Mouse (Mus musculus) hindbrain, embryonic 10.5 days (tissue): Measurements from ENCODE around the gene Snrpa. TPM values are rescaled to one million over a fixed set of nuclear protein-coding genes. Genes with fewer than 3 reads are reported as not detected.

ENCODE experiments used
- DNase-seq: peaks from one replicate; pipeline ENCODE4 v3.0.0-alpha.2; 2017; ENCODE audit warnings: low spot score
- H3K27ac ChIP-seq: fragments of 300-500 bp; sonication (generic); 2 replicates; pipeline ENCODE4 v1.5.1; 2016; ENCODE audit warnings: mild to moderate bottlenecking, moderate library complexity
- H3K27me3 ChIP-seq: fragments of 300-500 bp; sonication (generic); 2 replicates; pipeline ENCODE4 v1.6.1; 2016; ENCODE audit warnings: mild to moderate bottlenecking; ENCODE audit not compliant: poor library complexity, insufficient read depth, severe bottlenecking
- H3K36me3 ChIP-seq: fragments of 300-500 bp; sonication (generic); 2 replicates; pipeline ENCODE4 v1.6.1; 2016; ENCODE audit warnings: mild to moderate bottlenecking, moderate library complexity
- H3K4me1 ChIP-seq: fragments of 300-500 bp; sonication (generic); replicated peaks from 2 replicates; pipeline ENCODE4 v1.6.1; 2016; ENCODE audit warnings: mild to moderate bottlenecking
- H3K4me3 ChIP-seq: fragments of 300-500 bp; sonication (generic); 2 replicates; pipeline ENCODE4 v1.5.1; 2016; ENCODE audit warnings: mild to moderate bottlenecking, moderate library complexity
- H3K9me3 ChIP-seq: fragments of 300-500 bp; sonication (generic); 2 replicates; pipeline ENCODE4 v1.6.1; 2016; ENCODE audit warnings: mild to moderate bottlenecking, moderate library complexity
- WGBS: fragments of 180-500 bp; shearing (Covaris S2); methylation state at CpG from one replicate; pipeline ENCODE4 v1.1.7; 2016; 5-methylcytosine and 5-hydroxymethylcytosine counted together
- polyA plus RNA-seq: library from polyadenylated mRNA; unstranded; fragments of >200 nt; fragmentation: Nextera tagmentation; extraction: Ambion mirVana; gene quantifications from 2 replicates; pipeline ENCODE4 v1.2.1, GENCODE M21; 2016

The Snrpa gene
- polyA plus RNA-seq, 1 experiment from 2014 or later = 393 TPM

- Histone ChIP-seq H3K4me1 (peaks cover 16% of the 10 kb centered on the region), H3K36me3 (peaks cover 52% of the 10 kb centered on the region), H3K27ac (no peak overlapping the region), H3K27me3 (no peaks in the 10 kb centered on the region), H3K4me3 (no peak overlapping the region), H3K9me3 (no peaks in the 10 kb centered on the region)
- 95% methylated on average over 7 of the region's 7 CpGs for WGBS
- DNase-seq = no peak
Measured at GRCm38 (mm10) chr7:27174896-27175295, 21.2 kb downstream of the Snrpa start.

GRCm38 (mm10) chr7:27174496-27174895, 21.6 kb downstream of the Snrpa start:
- 90% methylated on average over 15 of the region's 15 CpGs for WGBS

DNA sequence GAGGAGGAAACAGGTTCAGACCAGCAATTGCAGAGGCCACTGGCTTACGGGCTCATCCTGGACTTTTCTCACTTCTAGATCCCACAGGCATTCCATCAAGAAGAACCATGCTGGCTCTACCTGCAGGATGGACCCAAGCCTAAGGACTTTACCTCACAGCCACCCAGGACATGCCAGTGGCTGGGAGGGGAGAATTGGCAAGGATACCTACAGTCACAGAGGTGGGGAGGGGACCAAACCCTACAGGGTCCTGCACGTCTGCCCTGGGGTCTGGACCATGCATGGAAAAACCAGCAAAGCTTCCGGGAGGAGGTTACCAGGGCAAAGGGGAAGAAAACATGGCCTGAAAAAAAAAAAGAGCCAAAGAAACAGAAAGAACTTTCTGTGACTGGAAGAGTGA, 25.1 kb downstream of the Snrpa start:
- peaks cover 7% of the 10 kb centered on the region for H3K4me1 ChIP-seq
- peaks cover 55% of the 10 kb centered on the region for H3K36me3 ChIP-seq
- no peaks in the 10 kb centered on the region for H3K27me3 ChIP-seq
- H3K4me3 ChIP-seq = no peak overlapping the region
- H3K27ac ChIP-seq = no peak overlapping the region
- DNase-seq = no peak
- H3K9me3 ChIP-seq = no peaks in the 10 kb centered on the region
- 89% methylated on average over 3 of the region's 3 CpGs for WGBS

More at GRCm38 (mm10) chr7:27174496-27174895, 21.6 kb downstream of the Snrpa start:
- no peak for DNase-seq
- Histone ChIP-seq H3K4me3 (no peak overlapping the region), H3K27me3 (no peaks in the 10 kb centered on the region), H3K9me3 (no peaks in the 10 kb centered on the region), H3K36me3 (peaks cover 52% of the 10 kb centered on the region), H3K27ac (no peak overlapping the region), H3K4me1 (peaks cover 12% of the 10 kb centered on the region)

DNA sequence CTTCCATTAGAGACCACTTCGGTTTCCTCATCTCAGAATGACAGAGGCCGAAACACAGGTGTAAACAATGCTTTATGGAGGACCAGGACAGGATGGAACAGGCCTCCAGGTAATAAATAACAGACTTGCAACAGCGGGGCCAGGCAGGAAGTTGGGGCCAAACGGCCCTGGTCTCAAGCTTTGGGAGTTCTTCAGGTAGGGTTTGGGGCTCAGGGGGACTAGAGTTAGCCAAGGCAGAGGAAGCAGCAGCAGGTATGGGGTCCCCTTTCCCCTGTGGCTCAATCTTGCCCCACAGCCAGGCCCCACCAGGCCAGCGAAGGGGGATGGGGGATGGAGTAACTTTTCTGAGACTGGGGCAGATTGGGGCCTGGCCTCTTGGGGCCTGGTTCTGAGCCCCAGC, 27.7 kb downstream of the Snrpa start:
- peaks cover 54% of the 10 kb centered on the region for H3K36me3 ChIP-seq
- H3K4me1 ChIP-seq = peaks cover 33% of the 10 kb centered on the region
- no peak overlapping the region for H3K27ac ChIP-seq
- H3K4me3 ChIP-seq = no peak overlapping the region
- no peaks in the 10 kb centered on the region for H3K27me3 ChIP-seq
- H3K9me3 ChIP-seq = no peaks in the 10 kb centered on the region
- 90% methylated on average over 5 of the region's 5 CpGs for WGBS
- DNase-seq = no peak

DNA sequence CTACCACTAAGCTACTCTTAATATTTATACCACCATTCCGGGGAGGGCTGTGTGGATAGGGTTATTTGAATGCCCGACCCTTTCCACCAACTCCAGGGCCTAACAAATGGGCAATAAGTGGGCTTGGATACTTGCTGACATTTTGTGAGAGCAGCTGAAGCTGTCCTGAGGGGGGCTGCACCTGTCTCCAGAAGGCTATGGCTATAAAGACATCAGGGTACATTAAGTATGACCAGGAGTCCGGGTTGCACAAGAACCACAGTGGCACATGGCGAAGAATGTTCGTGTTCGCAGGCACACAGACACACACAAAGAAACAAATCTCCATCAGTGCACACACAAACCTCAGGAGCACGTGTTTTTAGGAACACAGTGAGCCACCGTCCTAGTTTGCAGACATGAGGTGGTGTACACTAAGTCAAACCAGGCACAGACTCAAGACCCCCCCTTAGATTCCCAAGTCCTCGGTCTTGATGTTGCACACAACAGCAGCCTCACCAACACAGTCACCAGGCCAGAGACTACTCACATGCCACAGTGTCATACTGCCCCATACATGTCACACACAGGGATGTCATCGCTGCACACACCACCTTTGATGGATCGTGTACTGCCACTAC, 28.5 kb downstream of the Snrpa start:
- WGBS = 78% methylated on average over 11 of the region's 11 CpGs
- H3K36me3 ChIP-seq = peaks cover 54% of the 10 kb centered on the region
- H3K4me3 ChIP-seq = peak overlapping the region; percentile 69
- H3K4me1 ChIP-seq = peaks cover 41% of the 10 kb centered on the region
- no peaks in the 10 kb centered on the region for H3K9me3 ChIP-seq
- H3K27ac ChIP-seq = peak overlapping the region; percentile 99
- H3K27me3 ChIP-seq = no peaks in the 10 kb centered on the region
- DNase-seq = no peak

GRCm38 (mm10) chr7:27166614-27167474, 29.2 kb downstream of the Snrpa start, which contains the start of gene Egln2:
Gene Egln2, minus strand, starts transcription at chr7:27166802.
- H3K27me3 ChIP-seq = no peaks in the 10 kb centered on the region
- peaks cover 48% of the 10 kb centered on the region for H3K4me1 ChIP-seq
- H3K4me3 ChIP-seq = peak within 1 kb of the TSS; percentile 69
- H3K9me3 ChIP-seq = no peaks in the 10 kb centered on the region
- H3K36me3 ChIP-seq = peaks cover 54% of the 10 kb centered on the region
- H3K27ac ChIP-seq = peak within 1 kb of the TSS; percentile 99
- WGBS = 2% methylated on average over 61 of the region's 61 CpGs
- peak; percentile 95 for DNase-seq

- DNase-seq = peak; percentile 85
- peaks cover 54% of the 10 kb centered on the region for H3K4me1 ChIP-seq
- peaks cover 54% of the 10 kb centered on the region for H3K36me3 ChIP-seq
Measured at GRCm38 (mm10) chr7:27166229-27166613, 29.9 kb downstream of the Snrpa start.

DNA sequence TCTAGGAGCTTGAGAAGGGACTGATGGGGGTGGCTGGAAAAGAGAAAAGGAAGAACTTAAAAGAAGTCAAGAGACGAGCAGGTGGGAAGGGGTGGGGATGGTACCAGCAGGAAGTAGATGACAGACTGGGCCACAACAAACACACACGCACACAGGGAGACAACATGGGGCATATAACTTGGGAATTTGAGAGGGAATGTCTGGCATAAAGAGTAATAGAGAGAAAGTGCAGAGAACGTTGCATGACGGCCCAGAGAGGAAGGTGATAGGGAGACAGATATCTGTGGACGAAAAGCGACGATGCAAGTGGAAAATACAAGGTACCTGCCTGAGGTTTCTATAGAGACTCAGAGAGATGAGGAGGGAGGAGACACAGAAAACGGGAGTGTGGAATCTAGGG, 30.4 kb downstream of the Snrpa start:
- Histone ChIP-seq H3K4me3 (peak overlapping the region; percentile 69), H3K4me1 (peaks cover 60% of the 10 kb centered on the region), H3K36me3 (peaks cover 54% of the 10 kb centered on the region), H3K9me3 (no peaks in the 10 kb centered on the region), H3K27me3 (no peaks in the 10 kb centered on the region), H3K27ac (peak overlapping the region; percentile 99)
- DNase-seq = peak; percentile 23
- WGBS = 5% methylated on average over 8 of the region's 8 CpGs

More at GRCm38 (mm10) chr7:27166229-27166613, 29.9 kb downstream of the Snrpa start:
- Histone ChIP-seq H3K9me3 (no peaks in the 10 kb centered on the region), H3K4me3 (peak overlapping the region; percentile 69), H3K27ac (peak overlapping the region; percentile 99), H3K27me3 (no peaks in the 10 kb centered on the region)
- under 1% methylated on average over 43 of the region's 43 CpGs for WGBS

GRCm38 (mm10) chr7:27165007-27165655, 30.9 kb downstream of the Snrpa start:
- DNase-seq = no peak
- H3K36me3 ChIP-seq = peaks cover 52% of the 10 kb centered on the region
- H3K4me1 ChIP-seq = peaks cover 65% of the 10 kb centered on the region
- WGBS = 79% methylated on average over 23 of the region's 23 CpGs
- H3K9me3 ChIP-seq = no peaks in the 10 kb centered on the region
- H3K4me3 ChIP-seq = peak overlapping the region; percentile 69
- H3K27me3 ChIP-seq = no peaks in the 10 kb centered on the region
- peak overlapping the region; percentile 99 for H3K27ac ChIP-seq

DNA sequence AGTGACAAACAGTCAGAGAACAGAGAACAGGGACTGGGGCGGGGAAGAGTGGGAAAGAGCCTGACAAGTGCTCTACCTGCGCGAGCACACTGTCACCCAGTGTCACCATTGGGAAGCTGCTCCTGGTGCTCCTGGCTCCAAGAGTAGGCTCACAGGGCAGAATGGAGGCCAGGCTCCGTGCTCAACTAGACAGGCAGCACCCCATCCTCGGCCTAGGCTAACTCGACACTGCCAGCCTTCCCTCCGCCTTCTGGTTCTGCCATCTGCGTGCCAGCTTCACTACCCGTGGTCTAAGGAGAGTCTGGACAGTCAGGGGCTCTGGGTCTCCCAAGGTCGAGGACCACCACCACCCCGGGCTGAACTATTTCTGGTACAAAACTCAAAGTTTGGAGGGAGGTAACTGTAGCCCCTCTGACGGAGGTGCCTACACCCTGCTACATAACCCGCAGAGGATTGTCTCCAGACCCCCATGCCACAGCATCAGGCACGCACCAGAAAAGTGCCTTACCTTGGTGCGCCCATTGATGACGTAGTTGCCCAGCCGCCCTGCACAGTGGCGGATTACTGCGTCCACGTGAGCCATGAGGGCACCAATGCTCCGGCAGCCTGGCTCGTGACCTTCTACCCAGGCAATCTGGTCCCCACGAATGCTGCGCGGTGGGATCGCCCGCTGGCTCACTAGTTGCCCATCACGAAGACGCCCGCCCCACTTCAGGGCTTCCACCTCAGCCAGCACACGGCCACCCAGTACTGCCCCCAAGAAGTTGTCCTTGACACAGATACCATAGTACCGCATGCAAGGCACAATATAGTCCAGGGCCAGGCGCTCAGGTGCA, 31.7 kb downstream of the Snrpa start:
- H3K27ac ChIP-seq = peak overlapping the region; percentile 99
- peak overlapping the region; percentile 69 for H3K4me3 ChIP-seq
- 79% methylated on average over 33 of the region's 33 CpGs for WGBS
- H3K27me3 ChIP-seq = no peaks in the 10 kb centered on the region
- peaks cover 59% of the 10 kb centered on the region for H3K36me3 ChIP-seq
- no peak for DNase-seq
- no peaks in the 10 kb centered on the region for H3K9me3 ChIP-seq
- H3K4me1 ChIP-seq = peaks cover 68% of the 10 kb centered on the region

GRCm38 (mm10) chr7:27163450-27163805, 32.6 kb downstream of the Snrpa start:
- Histone ChIP-seq H3K9me3 (no peaks in the 10 kb centered on the region), H3K36me3 (peaks cover 65% of the 10 kb centered on the region), H3K4me1 (peaks cover 68% of the 10 kb centered on the region), H3K4me3 (peak overlapping the region; percentile 69; the same call in 1 of the 2 replicates), H3K27ac (no peak overlapping the region), H3K27me3 (no peaks in the 10 kb centered on the region)
- no peak for DNase-seq
- WGBS = 89% methylated on average over 5 of the region's 5 CpGs

GRCm38 (mm10) chr7:27162780-27163449, 33.2 kb downstream of the Snrpa start:
- DNase-seq = no peak
- Histone ChIP-seq H3K27ac (no peak overlapping the region), H3K4me1 (peaks cover 68% of the 10 kb centered on the region), H3K36me3 (peaks cover 70% of the 10 kb centered on the region), H3K27me3 (no peaks in the 10 kb centered on the region), H3K4me3 (peak overlapping the region; percentile 69), H3K9me3 (no peaks in the 10 kb centered on the region)
- WGBS = 85% methylated on average over 5 of the region's 5 CpGs
